Mouse (Mus musculus) MEL (cell line): Measurements from ENCODE around the gene Exoc3l2. TPM values are rescaled to one million over a fixed set of nuclear protein-coding genes. Genes with fewer than 3 reads are reported as not detected.

ENCODE experiments used
- DNase-seq: peaks from one replicate; pipeline ENCODE4 v3.0.0; 2011; ENCODE audit warnings: low read depth, low spot score
- H3K27ac ChIP-seq: 2 replicates; pipeline ENCODE4 v1.5.1; 2012; ENCODE audit warnings: low read depth, mild to moderate bottlenecking, control low read depth, low read length, moderate library complexity; ENCODE audit not compliant: control insufficient read depth
- H3K27me3 ChIP-seq, 2 experiments: fragments of 150-350 bp in 1 of 2; sonication (generic) in 1 of 2; 2 replicates each; pipeline ENCODE4 v1.6.1; 2012; ENCODE audit warnings: low read length in 2 of 2, mild to moderate bottlenecking in 2 of 2, improper control_type of control experiment in 1 of 2, moderate library complexity in 1 of 2; ENCODE audit not compliant: insufficient read depth in 2 of 2, control insufficient read depth in 1 of 2
- H3K36me3 ChIP-seq, 2 experiments: 2 replicates each; pipeline ENCODE4 v1.6.1; 2012 to 2014; ENCODE audit warnings: low read length in 2 of 2, improper control_type of control experiment in 1 of 2, inconsistent platforms in 1 of 2, mild to moderate bottlenecking in 1 of 2; ENCODE audit not compliant: insufficient read depth in 2 of 2, control insufficient read depth in 1 of 2
- H3K4me1 ChIP-seq, 2 experiments: fragments of 150-350 bp in 1 of 2; sonication (generic) in 1 of 2; 2 replicates each; pipeline ENCODE4 v1.6.1; 2012; ENCODE audit warnings: low read length in 2 of 2, improper control_type of control experiment in 1 of 2, mild to moderate bottlenecking in 1 of 2; ENCODE audit not compliant: insufficient read depth in 2 of 2, control insufficient read depth in 1 of 2
- H3K4me3 ChIP-seq, 2 experiments: fragments of 150-350 bp in 1 of 2; sonication (generic) in 1 of 2; 2 replicates each; pipeline ENCODE4 v1.5.1; 2012; ENCODE audit warnings: low read depth in 2 of 2, low read length in 2 of 2, mild to moderate bottlenecking in 2 of 2, moderate library complexity in 2 of 2, control low read depth in 1 of 2, improper control_type of control experiment in 1 of 2; ENCODE audit not compliant: control insufficient read depth in 1 of 2, insufficient read depth in 1 of 2
- H3K79me2 ChIP-seq: 2 replicates; pipeline ENCODE4 v1.6.1; 2012; ENCODE audit warnings: mild to moderate bottlenecking, low read length, moderate library complexity; ENCODE audit not compliant: control insufficient read depth, poor library complexity, insufficient read depth
- H3K9ac ChIP-seq: 2 replicates; pipeline ENCODE4 v1.6.1; 2012; ENCODE audit warnings: low read depth, mild to moderate bottlenecking, control low read depth, low read length, moderate library complexity; ENCODE audit not compliant: control insufficient read depth, poor library complexity, severe bottlenecking
- H3K9me3 ChIP-seq: fragments of 150-350 bp; sonication (generic); replicated peaks from 2 replicates; pipeline ENCODE4 v1.6.1; 2012; ENCODE audit warnings: mild to moderate bottlenecking, low read length, improper control_type of control experiment, moderate library complexity; ENCODE audit not compliant: insufficient read depth
- BHLHE40 ChIP-seq: IDR thresholded peaks from 2 replicates; pipeline ENCODE4 v1.6.1; 2012; ENCODE audit warnings: low read depth, mild to moderate bottlenecking, inconsistent platforms, low read length, improper control_type of control experiment, borderline replicate concordance
- CHD1 ChIP-seq: IDR thresholded peaks from 2 replicates; pipeline ENCODE4 v1.6.1; 2012; ENCODE audit warnings: low read depth, mild to moderate bottlenecking, inconsistent platforms, low read length, improper control_type of control experiment
- CHD2 ChIP-seq: IDR thresholded peaks from 2 replicates; pipeline ENCODE4 v1.6.1; 2011; ENCODE audit warnings: low read length, improper control_type of control experiment
- CTCF ChIP-seq, 3 experiments: IDR thresholded peaks in 2 of 3; conservative IDR thresholded peaks in 1 of 3; 2 replicates each; pipeline ENCODE4 v1.5.1; 2011 to 2012; ENCODE audit warnings: low read length in 3 of 3, low read depth in 2 of 3, mild to moderate bottlenecking in 2 of 3, improper control_type of control experiment in 1 of 3, inconsistent platforms in 1 of 3, mixed read lengths in 1 of 3, moderate library complexity in 1 of 3; ENCODE audit not compliant: control insufficient read depth in 1 of 3, insufficient read depth in 1 of 3, poor library complexity in 1 of 3, severe bottlenecking in 1 of 3
- E2F4 ChIP-seq: IDR thresholded peaks from 2 replicates; pipeline ENCODE4 v1.6.1; 2011; ENCODE audit warnings: low read depth, low read length, improper control_type of control experiment, borderline replicate concordance
- EP300 ChIP-seq, 2 experiments: IDR thresholded peaks; 2 replicates each; pipeline ENCODE4 v1.6.1; 2011; ENCODE audit warnings: improper control_type of control experiment in 2 of 2, low read length in 2 of 2, low read depth in 1 of 2, mild to moderate bottlenecking in 1 of 2
- ETS1 ChIP-seq: IDR thresholded peaks from 2 replicates; pipeline ENCODE4 v1.6.1; 2012; ENCODE audit warnings: low read depth, mild to moderate bottlenecking, inconsistent platforms, low read length, improper control_type of control experiment, moderate library complexity
- GABPA ChIP-seq: IDR thresholded peaks from 2 replicates; pipeline ENCODE4 v1.6.1; 2012; ENCODE audit warnings: low read depth, mild to moderate bottlenecking, inconsistent platforms, low read length, improper control_type of control experiment, moderate library complexity
- GATA1 ChIP-seq: IDR thresholded peaks from 2 replicates; pipeline ENCODE4 v1.6.1; 2011; ENCODE audit warnings: low read depth, low read length, improper control_type of control experiment
- HCFC1 ChIP-seq: IDR thresholded peaks from 2 replicates; pipeline ENCODE4 v1.6.1; 2012; ENCODE audit warnings: low read depth, mild to moderate bottlenecking, inconsistent platforms, low read length, improper control_type of control experiment, moderate library complexity
- JUND ChIP-seq: IDR thresholded peaks from 2 replicates; pipeline ENCODE4 v1.6.1; 2011; ENCODE audit warnings: low read depth, mild to moderate bottlenecking, improper control_type of control experiment, low read length
- KAT2A ChIP-seq: conservative IDR thresholded peaks from 2 replicates; pipeline ENCODE4 v1.6.1; 2012; ENCODE audit warnings: low read depth, low read length, improper control_type of control experiment, inconsistent platforms
- MAFK ChIP-seq: IDR thresholded peaks from 2 replicates; pipeline ENCODE4 v1.6.1; 2011; ENCODE audit warnings: low read depth, mild to moderate bottlenecking, low read length, improper control_type of control experiment, borderline replicate concordance
- MAX ChIP-seq: IDR thresholded peaks from 2 replicates; pipeline ENCODE4 v1.6.1; 2011; ENCODE audit warnings: low read length, improper control_type of control experiment
- MEF2A ChIP-seq: IDR thresholded peaks from 2 replicates; pipeline ENCODE4 v1.6.1; 2014; ENCODE audit warnings: low read depth, mild to moderate bottlenecking, inconsistent platforms, low read length, improper control_type of control experiment; ENCODE audit not compliant: poor library complexity, insufficient replicate concordance, severe bottlenecking; ENCODE audit errors: extremely low read depth
- MXI1 ChIP-seq: IDR thresholded peaks from 2 replicates; pipeline ENCODE4 v1.6.1; 2011; ENCODE audit warnings: mild to moderate bottlenecking, low read depth, low read length, improper control_type of control experiment
- MYB ChIP-seq: IDR thresholded peaks from 2 replicates; pipeline ENCODE4 v1.6.1; 2011; ENCODE audit warnings: mild to moderate bottlenecking, low read depth, low read length, improper control_type of control experiment
- NELFE ChIP-seq: IDR thresholded peaks from 2 replicates; pipeline ENCODE4 v1.6.1; 2011; ENCODE audit warnings: low read depth, low read length, improper control_type of control experiment
- NRF1 ChIP-seq: IDR thresholded peaks from 2 replicates; pipeline ENCODE4 v1.6.1; 2014; ENCODE audit warnings: low read depth, mild to moderate bottlenecking, inconsistent platforms, low read length, improper control_type of control experiment, moderate library complexity; ENCODE audit not compliant: poor library complexity, insufficient read depth, severe bottlenecking
- POLR2A ChIP-seq, 2 experiments: IDR thresholded peaks; 2 replicates each; pipeline ENCODE4 v1.6.1; 2011 to 2012; ENCODE audit warnings: low read length in 2 of 2, mild to moderate bottlenecking in 2 of 2, control low read depth in 1 of 2, improper control_type of control experiment in 1 of 2, low read depth in 1 of 2, moderate library complexity in 1 of 2; ENCODE audit not compliant: control insufficient read depth in 1 of 2, insufficient read depth in 1 of 2, poor library complexity in 1 of 2
- POLR2AphosphoS2 ChIP-seq: IDR thresholded peaks from 2 replicates; pipeline ENCODE4 v1.6.1; 2011; ENCODE audit warnings: low read length, improper control_type of control experiment
- POLR2AphosphoS5 ChIP-seq: IDR thresholded peaks from 2 replicates; pipeline ENCODE4 v1.6.1; 2012; ENCODE audit warnings: low read depth, borderline replicate concordance, mild to moderate bottlenecking, inconsistent platforms, low read length, moderate library complexity, mixed read lengths
- RAD21 ChIP-seq: IDR thresholded peaks from 2 replicates; pipeline ENCODE4 v1.6.1; 2011; ENCODE audit warnings: mild to moderate bottlenecking, low read depth, low read length, improper control_type of control experiment
- RCOR1 ChIP-seq: IDR thresholded peaks from 2 replicates; pipeline ENCODE4 v1.6.1; 2012; ENCODE audit warnings: low read depth, mild to moderate bottlenecking, inconsistent platforms, low read length, improper control_type of control experiment
- SIN3A ChIP-seq: IDR thresholded peaks from 2 replicates; pipeline ENCODE4 v1.6.1; 2012; ENCODE audit warnings: low read length, improper control_type of control experiment, inconsistent platforms
- SMC3 ChIP-seq: IDR thresholded peaks from 2 replicates; pipeline ENCODE4 v1.6.1; 2011; ENCODE audit warnings: low read depth, low read length, improper control_type of control experiment
- TAL1 ChIP-seq: IDR thresholded peaks from 2 replicates; pipeline ENCODE4 v1.6.1; 2012; ENCODE audit warnings: mild to moderate bottlenecking, inconsistent platforms, low read length, moderate library complexity, mixed read lengths
- TBP ChIP-seq: IDR thresholded peaks from 2 replicates; pipeline ENCODE4 v1.8.0; 2011; ENCODE audit warnings: low read depth, low read length, improper control_type of control experiment
- UBTF ChIP-seq: IDR thresholded peaks from 2 replicates; pipeline ENCODE4 v1.6.1; 2012; ENCODE audit warnings: low read depth, mild to moderate bottlenecking, inconsistent platforms, low read length, improper control_type of control experiment, moderate library complexity, borderline replicate concordance; ENCODE audit not compliant: insufficient read depth
- USF1 ChIP-seq: IDR thresholded peaks from 2 replicates; pipeline ENCODE4 v1.6.1; 2014; ENCODE audit warnings: low read depth, mild to moderate bottlenecking, inconsistent platforms, low read length, improper control_type of control experiment, moderate library complexity
- USF2 ChIP-seq, 2 experiments: IDR thresholded peaks; 2 replicates each; pipeline ENCODE4 v1.6.1; 2011 to 2012; ENCODE audit warnings: improper control_type of control experiment in 2 of 2, low read length in 2 of 2, borderline replicate concordance in 1 of 2, inconsistent platforms in 1 of 2, low read depth in 1 of 2, mild to moderate bottlenecking in 1 of 2; ENCODE audit not compliant: insufficient read depth in 1 of 2
- ZC3H11A ChIP-seq: IDR thresholded peaks from 2 replicates; pipeline ENCODE4 v1.6.1; 2012; ENCODE audit warnings: low read depth, mild to moderate bottlenecking, inconsistent platforms, low read length, improper control_type of control experiment
- ZKSCAN1 ChIP-seq: IDR thresholded peaks from 2 replicates; pipeline ENCODE4 v1.6.1; 2012; ENCODE audit warnings: low read depth, mild to moderate bottlenecking, inconsistent platforms, low read length, improper control_type of control experiment, moderate library complexity
- polyA plus RNA-seq, 2 experiments: library from polyadenylated mRNA; stranded (reverse) in 1 of 2; unstranded in 1 of 2; fragments of >175 nt in 1 of 2; fragments of >200 nt in 1 of 2; gene quantifications; 2 replicates each; pipeline versions ENCODE4 v1.2.1 to v1.2.4; 2012; ENCODE audit warnings: low replicate concordance in 2 of 2, low read depth in 1 of 2; ENCODE audit not compliant: insufficient read length in 2 of 2, insufficient read depth in 1 of 2, missing spikeins in 1 of 2
- total RNA-seq: library from RNA; depleted of rRNA; stranded (reverse); fragments of 300-350 nt; gene quantifications from 2 replicates; pipeline ENCODE4 v1.2.3, GENCODE M21; 2012

The Exoc3l2 gene
- total and polyA plus RNA-seq, 3 experiments, result 0.08 TPM; not detected in 1

DNA sequence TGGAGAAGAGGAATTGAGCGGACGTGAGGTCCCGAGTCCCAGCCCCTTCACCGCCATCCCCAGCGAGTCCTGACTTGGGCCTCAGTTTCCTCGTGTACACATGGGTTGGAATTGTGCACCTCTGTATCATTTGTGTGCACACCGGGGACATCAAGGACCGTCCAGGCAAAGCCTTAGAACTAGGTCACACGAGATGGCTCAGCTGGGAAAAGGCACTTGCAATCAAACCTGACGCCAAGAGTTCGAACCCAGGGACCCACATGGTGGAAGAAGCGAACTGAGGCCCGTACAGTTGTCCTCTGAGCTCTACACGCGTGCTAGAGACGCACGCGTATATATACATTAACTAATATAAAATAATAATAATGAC, 44.5 kb downstream of the Exoc3l2 start (continued):
- no peak for TF ChIP-seq MAFK
- peak; percentile 6; the same call in 1 of the 2 replicates for TF ChIP-seq POLR2AphosphoS2
- TF ChIP-seq NELFE, result no peak
- TF ChIP-seq SIN3A, result no peak; the same call in 1 of the 2 replicates
- TF ChIP-seq GABPA, result no peak
- TF ChIP-seq POLR2AphosphoS5, result no peak
- no peak for TF ChIP-seq MYB
- no peak for TF ChIP-seq SMC3

DNA sequence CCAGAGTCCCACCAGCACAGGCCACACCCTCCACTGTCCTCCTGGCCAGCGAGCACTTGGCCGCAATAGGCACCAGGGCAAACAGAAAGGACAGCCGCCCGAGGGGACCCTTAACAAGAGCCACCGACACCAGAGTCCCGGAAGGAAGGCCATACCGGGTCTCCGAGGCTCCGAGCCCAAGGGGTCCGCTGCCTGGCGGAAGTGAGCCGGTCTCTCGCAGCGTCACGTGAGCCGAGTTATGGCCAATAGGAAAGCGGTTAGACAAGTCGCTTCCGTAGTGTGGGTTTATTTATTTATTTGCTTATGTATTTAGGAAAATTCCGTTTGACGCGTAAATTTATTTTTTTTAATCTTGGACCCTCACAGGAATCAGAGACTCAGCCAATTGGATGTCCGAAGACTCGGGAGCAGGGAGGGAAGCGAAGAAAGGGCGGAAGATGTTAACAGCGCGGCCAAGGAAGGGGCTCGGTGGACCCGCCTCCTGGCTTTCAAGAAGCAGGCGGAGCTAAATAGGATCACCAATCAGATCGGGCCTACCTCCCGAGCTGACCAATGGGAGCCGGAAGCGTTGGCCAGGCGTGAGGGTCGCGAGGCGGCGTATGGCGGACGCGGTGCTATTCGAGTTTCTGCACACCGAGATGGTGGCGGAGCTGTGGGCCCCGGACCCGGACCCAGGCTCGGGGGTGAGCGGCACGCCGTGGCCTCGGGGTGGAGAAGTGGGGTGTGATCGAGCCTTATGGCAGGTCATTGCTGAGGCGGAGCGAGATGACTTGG, 45.2 kb downstream of the Exoc3l2 start, which contains the start of the genes Bloc1s3 and Trappc6a:
TSS of gene Bloc1s3 (minus strand) at position 218 of the 774 bp plus-strand sequence.
TSS of gene Trappc6a (plus strand) at position 246 of the 774 bp plus-strand sequence.
- Histone ChIP-seq H3K79me2 (peaks cover 21% of the 10 kb centered on the region), H3K36me3 (peaks cover 0 to 6% of the 10 kb centered on the region in 2 experiments; a peak in 2 of 4 replicates), H3K4me3 (peak within 1 kb of the TSS; percentile 86 to 94), H3K9me3 (no peaks in the 10 kb centered on the region), H3K4me1 (peaks cover 0 to 8% of the 10 kb centered on the region in 2 experiments; a peak in 2 of 4 replicates), H3K27ac (peak within 1 kb of the TSS; percentile 95), H3K9ac (peak within 1 kb of the TSS; percentile 95), H3K27me3 (no peaks in the 10 kb centered on the region)
- DNase-seq, result peak; percentile 97
- TF ChIP-seq GABPA, result no peak
- TF ChIP-seq CHD2, result peak; percentile 74
- no peak for TF ChIP-seq EP300 (IDR thresholded peaks at IDR 0.05; ENCODE audit: low read depth in 1 of 2, low read length in 2 of 2)
- TF ChIP-seq ETS1, result no peak
- no peak for TF ChIP-seq POLR2AphosphoS5
- TF ChIP-seq UBTF, result no peak
- peak; percentile 87 for TF ChIP-seq BHLHE40
- TF ChIP-seq POLR2A (IDR thresholded peaks at IDR 0.05; ENCODE audit: control insufficient read depth in 1 of 2, insufficient read depth in 1 of 2, low read depth in 1 of 2, low read length in 2 of 2, poor library complexity in 1 of 2), result peak; percentile 85 to 88
- TF ChIP-seq USF1, result peak; percentile 98
- TF ChIP-seq HCFC1, result peak; percentile 87
- TF ChIP-seq SMC3, result no peak
- TF ChIP-seq MAX, result peak; percentile 91
- peak; percentile 68 for TF ChIP-seq NELFE
- TF ChIP-seq NRF1, result peak; percentile 36; the same call in 1 of the 2 replicates
- TF ChIP-seq MEF2A, result no peak
- TF ChIP-seq KAT2A, result peak; percentile 74
- no peak for TF ChIP-seq TAL1
- TF ChIP-seq MYB, result no peak
- no peak for TF ChIP-seq JUND
- peak; percentile 97 for TF ChIP-seq SIN3A
- TF ChIP-seq CTCF (IDR thresholded peaks at IDR 0.05 in 2 of 3, conservative IDR thresholded peaks at IDR 0.05 in 1 of 3; ENCODE audit: control insufficient read depth in 1 of 3, insufficient read depth in 1 of 3, low read depth in 2 of 3, low read length in 3 of 3, poor library complexity in 1 of 3, severe bottlenecking in 1 of 3), result no peak
- TF ChIP-seq CHD1, result no peak
- TF ChIP-seq RAD21, result no peak
- TF ChIP-seq RCOR1, result no peak
- TF ChIP-seq GATA1, result no peak
- no peak for TF ChIP-seq ZKSCAN1
- peak; percentile 79 for TF ChIP-seq TBP
- no peak for TF ChIP-seq ZC3H11A
- TF ChIP-seq MXI1, result peak; percentile 52
- TF ChIP-seq POLR2AphosphoS2, result peak; percentile 74
- peak; percentile 84 to 97 for TF ChIP-seq USF2 (IDR thresholded peaks at IDR 0.05; ENCODE audit: borderline replicate concordance in 1 of 2, insufficient read depth in 1 of 2, low read depth in 1 of 2, low read length in 2 of 2)
- TF ChIP-seq E2F4, result no peak
